16 mouse cellular contexts compared by ENCODE assay signal in the genomic region with DNA sequence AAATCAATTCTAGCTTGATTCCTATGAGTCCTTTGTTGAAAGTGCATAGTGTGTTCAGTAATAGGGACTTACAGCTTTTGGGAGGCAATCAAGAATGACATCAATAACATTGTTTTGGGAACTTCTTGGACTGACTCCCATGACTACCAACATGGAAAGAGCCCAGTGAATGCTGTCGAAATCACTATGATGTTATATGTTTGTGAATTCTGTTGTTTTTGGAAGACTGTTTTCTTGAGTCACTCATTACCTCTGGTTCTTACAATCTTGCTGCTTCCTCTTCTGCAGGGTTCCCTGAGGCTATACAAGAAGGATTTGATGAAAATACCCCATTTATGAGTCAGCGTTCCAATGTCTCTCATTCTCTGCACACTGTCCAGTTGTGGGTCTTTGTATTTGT.
DNase-seq lines count a peak whose midpoint lies in the region; ATAC-seq lines count a peak whose summit lies in the region.
"Had no signal": no experiment of that assay in that cellular context is flagged by ENCODE, and none has a peak within 500 bp of the region (broad histone marks: within the 10 kb centered on the region; RNA-seq: fewer than 3 reads in every experiment).

No protein-coding gene starts in this region.

- no peak for ATAC-seq in monocyte, adult 5-6 weeks (replicated peaks; ENCODE audit: insufficient number of reproducible peaks, low FRiP score, low TSS enrichment, poor library complexity, severe bottlenecking)
- ATAC-seq: forebrain, embryonic 13.5 days; forebrain, embryonic 15.5 days; forebrain, postnatal 0 days had no signal

- intact Hi-C loops in heart, postnatal 25 days (cut with DNase I), result no loop called here

- peak; percentile 73 for DNase-seq in 3T3-L1 (ENCODE audit: low read depth, low spot score)
- peak; percentile 62 for DNase-seq in NIH3T3 (ENCODE audit: low read depth)
- peak; percentile 5 for DNase-seq in gonadal fat pad, adult 2 months (ENCODE audit: low read depth)
- DNase-seq in heart, postnatal 25 days (ENCODE audit: low spot score), result no peak
- DNase-seq: adrenal gland, adult 8-10 months; adrenal gland, postnatal 14 days; adrenal gland, postnatal 36 days; cerebellum, adult 11-12 months; cerebellum, adult 2 months; cerebellum, adult 9-10 months; cerebellum, postnatal 10 days; cerebellum, postnatal 25 days; forebrain, postnatal 0 days had no signal
